Mouse (Mus musculus): Measurements from ENCODE around the gene Slc25a14.
A peak's percentile ranks its signal among the peaks of the same experiment; 100 is the strongest.

Gene Slc25a14

GRCm38 (mm10) chrX:48623379-48624053 lies at the start of gene Slc25a14:
Gene Slc25a14 (plus strand): TSS chrX:48623413.
- peak; percentile 76 for DNase-seq

- DNase-seq = no peak
Measured at GRCm38 (mm10) chrX:48583332-48583731, 39.9 kb upstream of the Slc25a14 start.

GRCm38 (mm10) chrX:48593721-48594098 lies 29.5 kb upstream of the Slc25a14 start:
- peak; percentile 5 for DNase-seq

- peak; percentile 74 for DNase-seq
Measured at GRCm38 (mm10) chrX:48594099-48594760, 29.0 kb upstream of the Slc25a14 start, which contains the start of gene Zfp280c. Gene Zfp280c (minus strand): TSS chrX:48594504.

DNA sequence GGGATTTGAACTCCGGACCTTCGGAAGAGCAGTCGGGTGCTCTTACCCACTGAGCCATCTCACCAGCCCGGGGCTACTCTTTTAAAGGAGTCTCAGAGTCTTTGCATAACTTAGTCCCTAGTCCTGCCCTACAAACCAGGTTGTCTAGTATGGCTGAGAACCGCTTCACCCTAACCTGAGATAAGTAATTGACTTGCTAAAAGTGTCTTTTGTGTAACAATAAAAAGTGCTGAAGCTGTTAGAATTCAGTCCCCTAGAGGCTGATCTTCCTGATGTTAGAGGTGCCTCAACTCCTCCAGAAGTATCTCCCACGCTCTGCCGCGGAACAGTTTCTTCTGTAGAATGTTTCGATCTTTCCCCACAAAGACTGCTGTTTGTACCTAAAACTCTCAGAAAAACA lies 27.2 kb upstream of the Slc25a14 start:
- DNase-seq = no peak

GRCm38 (mm10) chrX:48596906-48597305 lies 26.3 kb upstream of the Slc25a14 start:
- no peak for DNase-seq

DNA sequence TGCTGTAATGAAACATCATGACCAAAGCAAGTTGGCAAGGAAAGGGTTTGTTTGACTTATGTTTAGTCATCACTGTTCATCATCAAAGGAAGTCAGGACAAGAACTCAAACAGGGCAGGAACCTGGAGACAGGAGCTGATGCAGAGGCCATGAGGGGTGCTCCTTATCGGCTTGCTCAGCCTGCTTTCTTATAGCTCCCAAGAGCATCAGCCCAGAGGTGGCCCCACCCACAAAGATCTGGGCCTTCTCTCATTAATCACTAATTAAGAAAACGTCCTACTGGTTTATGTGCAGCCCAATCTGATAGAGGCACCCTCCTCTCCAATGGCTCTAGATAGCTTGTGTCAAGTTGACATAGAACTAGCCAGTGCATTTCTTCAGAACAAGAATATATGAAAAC lies 18.3 kb upstream of the Slc25a14 start:
- no peak for DNase-seq

- DNase-seq = no peak
Measured at GRCm38 (mm10) chrX:48623049-48623378, 199 bp upstream of the Slc25a14 start.

GRCm38 (mm10) chrX:48624054-48624420 lies 824 bp downstream of the Slc25a14 start:
- no peak for DNase-seq

GRCm38 (mm10) chrX:48637032-48637431 lies 13.8 kb downstream of the Slc25a14 start:
- DNase-seq = peak; percentile 9

DNA sequence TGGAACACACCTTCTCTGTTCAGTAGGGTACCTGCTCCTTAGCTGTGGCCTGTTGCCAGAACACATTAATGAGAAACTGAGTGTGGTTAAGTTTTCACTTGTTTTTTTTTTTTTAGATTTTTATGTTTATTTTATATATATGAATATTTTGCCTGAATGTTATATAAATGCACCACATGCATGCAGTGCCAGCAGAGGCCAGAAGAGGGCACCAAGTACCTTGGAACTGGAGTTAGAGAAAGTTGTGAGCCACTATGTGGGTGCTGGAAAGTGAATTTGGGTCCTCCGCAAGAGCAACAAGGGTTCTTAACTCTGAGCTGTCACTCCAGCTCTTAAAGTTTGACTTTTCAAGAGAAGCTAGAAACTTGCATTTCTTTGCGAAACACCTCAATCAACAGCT lies 20.9 kb downstream of the Slc25a14 start:
- DNase-seq = peak; percentile 38

- no peak for DNase-seq
Measured at GRCm38 (mm10) chrX:48666807-48667206, 43.6 kb downstream of the Slc25a14 start.

DNA sequence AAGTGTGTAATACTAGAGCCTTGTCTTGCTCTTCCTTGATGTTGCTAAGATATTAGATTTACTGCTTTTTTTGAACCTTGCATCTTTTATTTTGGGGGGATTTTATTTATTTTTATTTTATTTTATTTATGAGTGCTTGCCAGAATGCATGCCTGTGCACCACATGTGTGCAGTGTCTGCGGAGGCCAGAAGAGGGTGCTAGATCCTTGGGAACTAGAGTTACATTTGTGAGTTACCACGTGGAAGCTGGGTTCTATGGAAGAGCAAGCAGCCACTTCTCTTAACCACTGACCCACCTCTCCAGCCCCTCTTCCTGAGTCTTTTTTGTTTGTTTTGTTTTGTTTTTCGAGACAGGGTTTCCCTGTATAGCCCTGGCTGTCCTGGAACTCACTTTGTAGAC lies 46.4 kb downstream of the Slc25a14 start:
- no peak for DNase-seq

DNA sequence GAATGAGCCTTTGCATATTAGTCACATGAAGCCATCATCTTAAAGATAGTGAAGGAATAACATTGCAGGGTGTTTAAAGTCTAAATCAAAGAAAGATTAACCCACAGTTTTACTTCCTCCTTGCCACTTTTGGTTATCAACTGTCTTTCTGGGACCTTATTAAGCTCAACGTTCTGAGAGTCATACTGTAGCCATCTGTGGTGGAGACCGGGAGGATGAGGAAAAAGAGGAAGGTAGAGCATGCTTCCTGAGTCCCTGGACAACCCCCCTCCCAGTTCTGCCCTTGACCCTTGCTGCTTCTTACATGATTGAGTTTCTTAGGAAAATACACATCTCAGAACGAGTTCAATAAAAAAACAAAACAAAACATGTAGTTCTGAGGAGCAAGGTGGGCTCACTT lies 48.5 kb downstream of the Slc25a14 start:
- DNase-seq = no peak

GRCm38 (mm10) chrX:48674171-48674570 lies 51.0 kb downstream of the Slc25a14 start, which contains the start of gene Gpr119:
Gene Gpr119 (minus strand): TSS chrX:48674478.
- no peak for DNase-seq

GRCm38 (mm10) chrX:48683451-48683850 lies 60.2 kb downstream of the Slc25a14 start:
- DNase-seq = peak; percentile 45

GRCm38 (mm10) chrX:48683857-48684256 lies 60.6 kb downstream of the Slc25a14 start:
- no peak for DNase-seq

DNA sequence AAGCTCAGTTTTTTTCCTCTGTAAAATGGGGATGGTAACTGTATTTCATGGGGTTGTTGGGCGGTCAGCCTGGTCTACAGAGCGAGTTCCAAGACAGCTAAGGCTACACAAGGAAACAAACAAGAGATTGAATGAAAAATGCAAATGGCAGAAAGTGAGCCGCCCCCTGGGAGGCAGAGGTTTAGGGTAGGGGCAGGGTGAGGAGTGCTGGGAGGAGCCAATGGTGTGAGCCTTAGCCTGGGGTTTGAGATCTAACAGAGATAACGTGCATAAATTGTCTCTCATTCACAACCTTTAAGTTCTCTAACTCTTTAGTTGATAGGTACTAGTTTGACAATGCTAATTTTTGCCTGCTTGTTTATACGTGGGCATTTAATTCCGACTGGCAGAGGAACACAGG lies 71.2 kb downstream of the Slc25a14 start:
- DNase-seq = no peak

DNA sequence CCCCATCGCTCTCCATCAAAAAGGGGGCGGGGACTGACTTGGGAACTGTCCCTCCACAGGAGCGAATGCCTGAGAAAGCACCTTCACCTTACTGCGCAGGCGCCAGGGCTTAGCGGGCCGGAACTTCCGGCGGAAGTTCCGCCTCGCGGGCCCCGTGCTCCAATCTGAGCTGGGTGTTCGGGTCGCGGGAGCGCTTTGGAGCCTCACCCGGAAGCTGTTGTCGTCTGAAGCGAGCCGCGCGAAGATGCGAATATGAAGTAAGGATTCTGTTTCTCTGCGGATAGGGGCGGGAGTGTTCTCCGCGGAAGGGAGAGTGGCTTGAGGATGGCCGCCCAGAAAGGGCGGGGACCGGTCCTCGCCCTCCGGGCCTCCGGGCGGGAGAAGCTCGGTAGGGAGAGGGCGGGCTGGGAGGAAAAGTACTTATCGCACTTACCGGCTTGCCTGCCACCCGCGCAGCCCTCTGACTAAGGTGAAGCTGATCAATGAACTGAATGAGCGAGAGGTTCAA lies 71.7 kb downstream of the Slc25a14 start, which contains the start of gene Rbmx2:
Rbmx2 (plus strand) TSS at position 141 of the 508 bp plus-strand sequence.
- DNase-seq = peak; percentile 89

DNA sequence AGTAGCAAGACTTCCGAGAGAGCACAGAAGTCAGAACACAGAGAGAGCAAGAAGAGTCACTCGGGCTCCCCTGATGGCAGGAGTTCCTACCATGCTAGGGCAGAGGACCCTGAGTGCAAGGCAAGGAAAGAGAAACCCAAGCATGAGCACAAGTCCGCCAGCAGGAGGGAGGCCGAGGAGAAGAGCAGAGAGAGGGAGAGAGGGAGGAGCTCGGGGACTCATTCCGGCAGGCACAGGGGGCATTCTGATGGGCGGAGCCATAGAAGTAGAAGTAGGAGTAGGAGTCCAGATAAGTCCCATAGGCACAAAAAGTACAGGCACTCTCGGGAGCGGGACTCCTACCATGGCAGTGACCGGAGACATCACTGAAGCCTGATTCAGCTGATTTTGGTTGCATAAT lies 86.5 kb downstream of the Slc25a14 start:
- no peak for DNase-seq

All from thymus, postnatal 25 days (tissue).